Mouse (Mus musculus) Muller cell, postnatal 12 days (primary cell): Measurements from ENCODE around the gene Olfr661.
A peak's percentile ranks its signal among the peaks of the same experiment; 100 is the strongest.

ENCODE experiments used
- DNase-seq: peaks from one replicate; pipeline ENCODE4 v3.0.0-alpha.2; 2015; ENCODE audit errors: inconsistent ontology term

Olfr661 gene

DNA sequence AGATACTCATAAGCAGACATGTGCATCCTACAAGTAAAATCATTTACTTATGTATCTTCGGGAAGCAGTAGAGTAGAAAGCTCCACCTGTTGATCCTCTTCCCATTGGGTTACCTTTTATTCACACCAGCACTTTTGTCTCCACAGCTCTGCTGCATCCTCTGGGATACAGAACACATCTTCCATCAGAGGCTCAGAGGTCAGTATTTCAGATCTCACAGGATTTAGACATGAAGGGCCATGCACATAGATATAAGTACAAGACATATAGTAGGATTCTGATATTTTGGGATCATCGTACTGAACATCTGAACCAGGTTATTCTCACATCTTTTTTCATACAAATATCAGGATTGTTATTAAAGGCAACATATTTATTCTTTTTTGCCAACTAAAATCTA is at the start of gene Olfr661:
TSS of gene Olfr661 (plus strand) at position 301 of the 400 bp plus-strand sequence.
- DNase-seq: no peak

DNA sequence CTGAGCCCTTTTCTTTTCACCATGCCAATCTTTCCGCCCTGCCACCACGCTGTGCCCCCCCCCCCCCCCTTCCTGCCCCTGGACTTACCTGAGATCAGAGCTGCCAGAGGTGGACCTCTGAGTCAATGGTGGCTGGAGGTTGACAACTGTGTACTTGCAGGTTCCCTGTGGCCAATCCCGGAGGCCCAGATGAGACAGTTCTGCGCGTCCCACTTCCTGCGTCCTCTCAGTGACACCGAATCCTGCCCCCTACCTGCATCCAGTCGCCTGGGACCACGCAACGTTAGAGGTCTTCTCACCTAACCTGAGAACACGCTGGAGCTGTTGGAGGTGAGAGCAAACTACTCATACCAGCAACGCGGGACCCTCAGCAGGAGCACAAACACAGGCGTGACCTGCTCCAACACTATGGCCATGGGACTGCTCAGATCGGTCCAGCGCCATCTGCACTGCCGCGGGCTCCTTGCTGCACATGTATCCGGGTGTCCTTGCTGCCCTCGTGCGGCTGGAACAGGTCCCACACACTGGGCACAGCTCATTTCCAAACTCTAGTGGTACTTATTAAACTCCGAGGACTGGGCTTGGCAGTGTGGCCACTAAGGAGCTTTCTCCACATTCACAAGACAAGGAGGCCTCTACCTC is 39.3 kb upstream of the Olfr661 start, which contains the start of gene Olfr658:
TSS of gene Olfr658 (minus strand) at position 465 of the 642 bp plus-strand sequence.
- DNase-seq: peak; percentile 22

DNA sequence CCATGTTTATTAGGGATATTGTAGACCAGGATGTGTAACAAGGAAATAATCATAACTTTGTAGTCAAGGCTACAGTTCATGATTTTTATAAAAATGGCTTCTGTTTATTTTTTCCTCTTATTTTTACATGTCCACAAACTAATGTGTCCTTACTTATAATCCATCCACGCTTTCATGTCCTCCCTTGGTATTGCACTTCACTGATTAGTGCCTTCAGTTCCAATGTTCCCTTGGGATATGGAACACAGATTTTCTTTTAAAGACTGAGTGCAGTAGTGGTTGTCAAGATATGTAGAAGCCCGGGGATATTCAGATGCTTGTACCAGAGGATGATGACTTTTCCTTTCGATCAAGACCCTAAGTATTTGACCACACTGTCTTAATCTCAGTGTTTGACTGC is 19.8 kb upstream of the Olfr661 start, which contains the start of gene Olfr659:
TSS of gene Olfr659 (plus strand) at position 301 of the 400 bp plus-strand sequence.
- DNase-seq: no peak
